Mouse (Mus musculus) c-Kit-positive CD71-positive TER-119-negative erythroid progenitor cells, embryonic 14.5 days (primary cell): Measurements from ENCODE around the gene Anks1b.

Experiments used
- DNase-seq: peaks from one replicate; pipeline ENCODE4 v3.0.0-alpha.2; 2013; ENCODE audit warnings: low read depth

Gene Anks1b

DNA sequence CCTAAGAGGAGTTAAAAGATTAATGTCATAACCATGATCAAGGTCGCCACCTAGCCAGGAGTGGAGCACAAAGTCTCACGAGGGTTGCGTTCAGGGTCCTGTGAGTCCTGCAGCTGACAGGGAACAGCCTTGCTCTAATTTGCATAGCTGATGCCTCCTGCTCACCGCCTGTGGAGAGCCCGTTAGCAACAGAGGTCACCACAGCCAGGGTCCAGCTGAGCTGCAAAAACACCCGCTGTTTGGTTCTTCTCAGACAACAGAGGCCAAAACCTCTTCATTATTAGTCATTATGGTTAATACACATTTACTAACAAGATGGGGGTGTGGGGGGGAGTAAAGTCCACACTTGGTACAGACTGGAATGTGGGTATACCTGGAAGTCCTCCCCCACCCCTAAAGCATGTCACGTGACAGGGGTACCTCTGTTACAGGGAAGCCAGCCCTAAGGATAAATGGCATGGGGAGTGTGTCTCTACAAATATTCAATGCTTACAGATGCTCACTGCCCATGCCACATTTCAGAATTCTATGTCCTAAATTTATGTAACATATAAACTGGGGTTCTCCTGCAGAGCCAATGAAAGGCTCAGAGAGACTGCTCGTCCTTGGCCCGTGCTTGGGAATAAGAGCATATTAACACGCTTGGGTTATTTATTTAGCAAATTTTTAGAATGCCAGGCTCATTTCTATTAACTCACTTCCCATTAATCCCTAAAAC lies 990.7 kb downstream of the Anks1b start:
- no peak for DNase-seq

DNA sequence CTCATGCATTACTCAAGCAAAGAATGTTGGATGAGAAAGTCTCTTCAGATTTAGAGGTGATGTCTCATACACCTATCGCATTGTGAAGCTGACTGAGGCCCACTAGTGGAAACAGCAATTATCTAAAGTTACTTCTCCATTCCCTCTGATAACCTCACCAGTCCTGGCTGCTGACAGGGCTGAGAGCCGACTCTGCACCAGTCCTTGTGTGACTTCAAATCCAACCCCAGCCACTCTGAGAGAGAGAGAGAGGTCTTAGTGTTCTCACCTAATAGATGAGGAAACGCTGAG lies 991.2 kb downstream of the Anks1b start:
- DNase-seq = no peak

DNA sequence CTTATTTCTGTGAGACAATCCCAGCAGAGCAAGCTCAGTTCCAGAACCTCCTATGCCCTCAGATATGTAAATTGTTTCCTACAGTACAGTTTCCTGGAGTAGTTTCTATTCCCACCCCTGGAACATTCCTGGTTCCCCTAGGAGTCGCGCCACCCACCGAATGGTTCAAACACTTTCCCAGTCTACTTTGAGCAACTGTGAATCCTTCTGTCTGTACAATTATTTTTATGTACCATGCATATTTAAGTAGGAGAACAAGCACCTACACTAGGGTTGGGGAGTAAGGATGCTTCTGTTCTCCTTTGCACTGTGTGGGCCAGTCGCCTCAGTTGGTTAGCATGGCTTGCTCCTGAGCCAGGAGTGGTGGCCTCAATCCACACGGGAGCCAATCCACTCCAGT lies 999.9 kb downstream of the Anks1b start:
- no peak for DNase-seq

DNA sequence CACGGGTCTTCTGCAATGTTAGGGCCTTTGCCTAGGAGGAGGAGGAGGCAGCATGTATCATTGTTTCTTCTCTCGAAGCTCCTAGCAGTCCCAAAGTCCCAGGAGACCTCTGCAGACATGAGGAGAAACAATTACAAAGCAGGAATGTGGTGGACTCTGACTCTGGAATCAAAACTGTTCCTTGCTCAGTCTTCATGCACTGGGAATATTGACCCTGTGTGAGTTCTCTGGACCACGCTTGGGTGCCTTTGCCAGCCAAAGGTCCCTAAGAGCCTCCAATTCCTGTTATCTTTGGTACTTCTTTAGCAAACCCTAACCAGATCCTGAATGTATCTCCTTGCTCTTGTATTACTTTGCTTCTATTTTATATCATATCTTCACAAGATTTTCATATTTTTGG lies 1000.9 kb downstream of the Anks1b start:
- no peak for DNase-seq

DNA sequence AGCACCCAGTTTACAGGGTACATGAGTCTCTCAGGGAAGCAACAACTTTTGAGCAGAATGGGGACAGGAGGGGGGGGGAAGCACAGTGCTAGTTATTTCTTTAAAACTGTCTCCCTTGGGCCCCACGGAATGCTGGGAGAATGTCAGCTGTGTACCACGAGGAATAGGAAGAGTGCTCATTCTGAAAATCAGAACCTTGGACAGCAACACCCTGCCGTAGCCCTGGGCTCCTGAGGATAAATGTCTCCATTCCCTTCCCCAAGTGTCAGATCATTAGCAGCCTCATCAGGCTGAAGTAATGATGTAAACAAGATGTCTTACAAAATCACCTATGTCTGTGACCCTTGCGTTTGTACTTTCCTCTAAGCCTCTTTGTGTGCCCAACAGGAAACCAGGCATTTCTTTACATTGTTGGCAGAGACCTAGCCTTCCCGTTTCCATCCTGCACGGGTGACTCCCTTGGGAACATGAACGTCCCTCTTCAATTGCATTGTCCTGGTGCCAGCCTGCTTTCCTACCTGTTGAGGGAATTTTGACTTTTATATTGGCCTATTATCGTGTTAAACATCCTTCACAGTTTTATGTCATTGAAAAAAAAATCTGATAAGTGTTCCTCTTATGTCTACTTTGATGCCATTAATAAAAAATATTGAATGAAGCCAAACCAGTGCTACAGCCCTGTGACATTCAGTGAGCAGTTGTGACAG lies 1007.7 kb downstream of the Anks1b start:
- peak; percentile 2 for DNase-seq

DNA sequence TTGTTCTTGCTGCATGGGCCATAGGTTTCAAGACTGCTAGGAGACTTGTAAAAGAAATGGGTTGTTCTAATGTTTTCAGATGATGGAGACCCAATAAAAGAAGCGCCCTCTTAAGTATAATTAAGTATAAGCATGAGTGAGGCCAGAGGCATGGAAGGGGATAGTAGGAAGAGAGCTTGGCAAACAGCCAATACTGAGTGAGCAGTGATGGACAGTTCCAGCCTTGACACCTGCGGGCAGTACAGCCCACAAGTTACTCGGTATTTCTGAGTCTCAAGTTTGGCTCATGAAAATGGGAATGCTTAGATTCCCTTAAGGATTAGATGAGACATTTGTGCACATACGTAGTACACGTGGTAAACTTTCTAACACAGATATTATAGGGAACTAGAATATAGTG lies 1016.3 kb downstream of the Anks1b start:
- no peak for DNase-seq

DNA sequence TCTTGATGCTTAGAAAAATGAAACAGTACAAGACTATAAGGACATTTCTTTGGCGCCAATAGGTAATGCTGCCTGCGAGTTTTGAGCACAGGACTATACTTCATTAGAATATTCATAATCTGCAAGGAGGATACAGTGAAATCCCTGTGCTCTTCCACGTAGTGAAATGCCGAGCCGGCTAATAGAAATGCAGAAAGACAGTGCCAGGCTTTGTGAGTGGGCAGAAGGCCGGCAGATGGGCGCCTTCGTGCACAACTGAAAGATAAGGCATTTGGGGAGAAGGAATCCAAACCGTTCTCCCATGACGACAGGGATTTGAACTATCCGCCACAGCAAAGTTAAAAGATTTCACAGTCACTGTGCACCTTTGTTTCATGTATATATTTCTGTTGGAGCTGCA lies 1019.4 kb downstream of the Anks1b start:
- DNase-seq = no peak

DNA sequence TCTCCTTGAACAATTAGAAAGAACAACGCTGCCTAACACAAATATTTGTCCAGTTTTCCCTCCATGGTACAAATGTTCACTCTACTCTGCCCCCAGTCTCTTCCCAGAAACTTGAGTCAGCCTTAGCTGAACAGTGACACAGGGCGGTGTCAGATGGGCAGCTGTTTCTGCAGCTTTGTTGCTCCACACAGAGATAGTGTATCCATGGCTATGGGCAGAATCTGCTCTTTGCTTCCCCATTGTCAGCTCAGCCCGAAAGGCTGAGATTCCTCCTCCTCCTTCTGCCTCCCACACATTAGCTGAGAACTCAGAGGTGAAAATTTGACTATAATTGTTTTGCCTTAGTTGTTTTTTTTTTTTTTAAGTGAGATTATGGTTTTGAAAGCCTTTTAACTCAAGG lies 1024.6 kb downstream of the Anks1b start:
- DNase-seq = no peak

DNA sequence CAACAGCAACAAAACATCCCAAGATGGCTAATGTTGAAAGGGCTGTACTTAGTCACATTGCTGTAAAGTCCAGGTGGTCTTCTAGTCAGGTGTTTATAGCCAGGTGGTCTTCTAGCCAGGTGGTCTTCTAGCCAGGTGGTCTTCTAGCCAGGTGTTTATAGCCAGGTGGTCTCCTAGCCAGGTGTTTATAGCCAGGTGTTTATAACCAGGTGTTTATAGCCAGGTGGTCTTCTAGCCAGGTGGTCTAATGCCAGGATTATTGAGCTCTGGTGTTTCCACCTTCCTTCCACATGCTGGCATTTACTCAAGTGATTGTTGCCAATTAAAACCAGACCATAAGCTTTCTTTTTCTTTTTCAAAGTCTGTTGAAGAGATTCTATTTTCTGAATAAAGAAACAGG lies 1030.9 kb downstream of the Anks1b start:
- no peak for DNase-seq

DNA sequence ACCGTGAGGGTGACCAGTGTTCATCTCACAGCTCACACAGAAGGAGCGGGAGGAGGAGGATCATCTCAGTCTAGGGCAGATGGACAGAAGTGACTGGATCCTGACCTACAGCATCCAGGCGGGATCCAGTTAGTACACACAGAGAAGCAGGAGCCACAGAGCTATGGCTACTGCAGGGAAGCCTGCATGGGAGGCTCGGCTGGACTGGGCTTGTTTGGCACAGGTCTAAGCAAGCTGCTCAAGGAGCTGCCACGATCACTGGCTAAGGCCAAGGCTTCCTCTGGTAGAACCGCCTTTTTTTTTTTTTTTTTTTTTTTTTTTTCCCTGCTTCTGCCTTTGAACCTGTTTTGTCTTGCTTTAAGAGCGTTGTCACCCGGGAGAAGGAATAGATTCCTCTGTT lies 1034.1 kb downstream of the Anks1b start:
- no peak for DNase-seq

DNA sequence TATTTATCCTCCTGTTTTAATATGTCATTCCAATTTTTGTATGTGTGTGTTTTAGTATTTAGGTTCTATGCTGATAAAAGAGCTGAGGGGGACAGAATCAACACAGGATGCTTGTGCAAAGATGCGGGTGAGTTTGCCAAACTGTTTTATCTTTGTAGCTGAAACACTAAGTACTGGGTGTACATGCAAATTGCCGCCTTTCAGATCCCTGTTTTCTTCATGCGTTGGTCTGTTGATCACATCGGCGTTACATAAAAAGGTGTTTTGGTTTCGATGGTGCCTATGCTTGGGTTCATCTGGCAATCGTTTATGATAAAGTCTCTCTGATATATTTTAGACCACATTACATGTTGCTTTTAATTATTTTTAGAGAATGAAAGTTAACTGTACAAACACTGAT lies 1050.2 kb downstream of the Anks1b start:
- DNase-seq = no peak

DNA sequence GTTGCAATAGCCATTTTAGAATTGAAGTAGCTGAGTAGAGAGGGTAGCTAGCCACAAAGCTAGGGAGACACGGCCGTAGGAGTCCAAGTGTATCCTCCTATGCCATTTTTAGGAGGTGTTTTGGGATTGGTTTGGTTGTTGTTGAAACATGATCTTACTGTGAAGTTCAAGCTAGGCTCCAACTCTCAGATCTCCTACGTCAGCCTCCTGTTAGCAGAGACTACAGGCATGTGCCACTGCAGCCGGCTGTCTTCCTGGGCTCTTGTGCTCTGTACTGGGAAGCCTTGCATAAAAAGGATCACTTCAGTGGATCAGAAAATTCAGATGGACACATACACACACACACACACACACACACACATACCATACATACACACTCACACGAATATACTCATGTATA lies 1059.8 kb downstream of the Anks1b start:
- no peak for DNase-seq

DNA sequence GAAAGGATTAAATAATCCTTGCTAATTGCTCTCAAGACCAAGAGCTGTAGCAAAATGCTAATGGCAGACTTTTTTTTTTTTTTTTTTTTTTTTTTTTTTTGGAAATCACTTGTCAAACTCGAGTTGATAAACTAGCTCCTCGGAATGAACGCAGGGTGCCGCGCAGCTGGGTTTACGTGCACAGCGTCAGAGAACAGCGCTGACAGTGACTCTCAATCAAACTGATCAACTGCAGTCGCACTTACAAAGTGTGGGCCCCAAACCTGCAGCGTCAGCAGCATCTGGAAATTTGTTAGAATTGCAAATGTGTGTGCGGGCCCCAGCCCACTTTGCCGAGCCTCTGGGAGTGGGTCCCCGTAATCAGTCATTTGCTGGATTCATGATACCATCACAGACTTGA lies 1061.4 kb downstream of the Anks1b start:
- no peak for DNase-seq

DNA sequence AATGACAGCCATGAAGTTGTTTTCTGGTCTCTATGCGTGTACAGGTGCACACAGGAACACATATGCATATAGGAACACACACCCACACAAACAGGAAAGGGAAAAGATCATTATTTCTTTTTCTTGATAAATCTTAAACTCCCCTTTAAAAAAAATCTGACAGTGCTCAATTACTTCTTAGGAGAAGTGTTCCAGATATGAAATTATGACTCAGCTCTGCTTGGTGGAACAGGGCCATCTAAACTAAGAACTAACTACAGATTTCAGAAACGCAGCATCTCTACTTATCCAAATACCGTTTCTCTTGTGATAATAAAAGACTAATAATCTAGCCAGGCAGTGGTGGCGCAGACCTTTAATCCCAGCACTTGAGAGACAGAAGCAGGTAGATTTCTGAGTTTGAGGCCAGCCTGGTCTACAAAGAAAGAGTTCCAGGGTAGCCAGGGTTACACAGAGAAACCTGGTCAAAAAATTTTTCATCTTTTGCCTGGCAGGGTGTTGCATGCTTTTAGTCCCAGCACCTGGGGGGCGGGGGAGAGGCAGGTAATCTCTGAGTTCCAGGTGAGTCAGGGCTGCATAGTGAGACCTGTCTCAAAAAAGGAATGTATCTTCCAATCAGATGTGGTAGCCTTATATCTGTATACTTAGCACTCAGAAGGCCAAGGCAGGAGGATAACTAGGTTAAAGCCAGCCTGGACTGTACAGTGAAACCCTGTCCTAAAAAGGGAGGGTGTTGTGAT lies 1064.6 kb downstream of the Anks1b start:
- DNase-seq = no peak

DNA sequence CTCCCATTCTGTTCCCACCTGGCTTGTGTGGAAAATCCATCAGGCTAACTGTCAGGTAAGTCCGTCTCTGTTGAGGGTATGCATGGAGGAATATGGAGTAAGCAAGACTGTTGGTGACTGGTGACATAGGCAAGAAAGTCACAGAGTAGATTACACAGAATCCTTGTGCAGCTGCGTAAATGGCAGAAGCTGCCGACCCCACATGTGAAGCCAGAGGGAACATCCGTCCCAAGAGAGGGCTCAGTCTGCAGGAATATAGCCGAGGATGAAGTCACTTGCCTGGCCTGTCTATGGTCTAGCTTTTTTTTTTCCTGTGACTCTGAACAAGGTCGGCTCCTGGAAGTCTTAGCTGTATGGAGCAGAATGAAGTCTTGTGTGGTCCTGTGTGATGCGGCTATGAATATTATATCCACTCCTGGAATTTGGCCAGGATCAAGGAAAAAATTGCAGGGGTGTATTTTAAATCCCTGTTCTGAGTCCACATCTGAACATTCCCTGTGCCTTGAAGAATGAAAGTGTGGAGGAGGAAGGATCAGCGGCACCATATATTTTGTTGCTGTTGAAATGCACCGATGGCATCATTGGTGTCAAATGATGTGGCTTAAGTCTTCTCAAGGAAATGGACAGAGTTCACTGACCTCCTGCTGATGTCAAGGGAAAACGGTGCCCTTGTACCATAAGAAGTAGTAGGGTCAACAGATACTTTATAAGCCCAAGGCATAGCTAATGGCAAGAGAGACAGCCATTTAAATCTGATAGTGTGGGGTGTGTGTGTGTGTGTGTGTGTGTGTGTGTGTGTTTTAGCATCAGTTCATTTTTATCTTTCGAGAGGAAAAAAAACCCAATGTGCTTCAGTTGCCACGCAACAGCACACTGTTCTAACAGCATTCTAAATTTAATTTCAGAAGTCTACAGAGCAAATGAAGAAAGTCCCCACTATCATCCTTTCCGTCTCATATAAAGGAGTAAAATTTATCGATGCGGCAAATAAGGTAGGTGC lies 1067.5 kb downstream of the Anks1b start:
- no peak for DNase-seq

DNA sequence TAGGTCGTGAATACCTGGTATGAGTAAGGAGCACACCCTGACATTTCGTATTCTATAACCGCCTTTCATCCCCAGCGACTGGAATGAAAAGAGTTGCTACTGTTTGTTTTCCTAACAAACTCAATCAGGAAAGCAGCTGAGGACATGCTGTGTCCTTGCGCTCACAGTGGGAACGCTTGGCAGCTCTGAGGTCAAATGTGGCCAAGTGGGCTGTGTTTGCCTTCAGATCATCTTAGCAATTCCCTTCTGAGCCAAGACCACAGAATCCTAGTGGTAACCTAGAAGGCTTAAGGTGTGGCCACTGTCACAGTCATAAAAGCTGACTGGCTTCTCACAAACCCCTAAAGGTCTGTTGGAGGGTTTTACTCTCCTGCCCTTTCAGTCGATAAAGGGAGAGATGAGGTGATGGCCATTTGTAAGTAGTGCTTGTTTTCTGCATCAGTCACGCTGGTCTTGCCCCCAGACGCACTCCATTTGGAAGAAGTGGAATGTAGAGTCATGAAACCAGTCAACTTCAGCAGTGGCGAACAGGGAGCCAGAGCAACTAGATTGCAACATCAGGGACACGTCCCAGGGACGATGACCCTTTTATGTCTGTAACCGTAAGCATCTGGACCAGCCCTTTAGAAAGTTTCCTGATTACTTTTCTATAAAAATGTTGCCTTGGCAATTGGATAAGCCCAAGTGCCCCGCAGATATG lies 1068.8 kb downstream of the Anks1b start:
- no peak for DNase-seq

DNA sequence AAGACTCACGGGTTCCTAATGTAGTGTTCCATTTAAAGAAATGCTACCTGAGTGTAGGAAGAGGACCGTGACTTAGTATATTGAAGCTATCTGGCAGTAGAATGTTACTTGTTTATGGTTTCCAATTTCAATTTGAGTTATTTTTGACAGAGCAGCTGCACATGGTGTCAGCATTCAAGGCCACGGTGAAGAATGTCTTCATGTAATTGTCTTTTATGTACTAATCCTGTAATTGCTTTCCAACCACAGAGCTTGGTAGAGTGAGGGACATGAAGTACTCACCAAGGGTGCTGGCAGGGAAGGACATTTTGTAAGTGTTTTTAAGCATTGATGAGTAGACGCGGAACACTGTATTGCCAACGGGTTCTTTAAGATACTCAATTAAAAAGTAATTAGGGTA lies 1073.7 kb downstream of the Anks1b start:
- no peak for DNase-seq

DNA sequence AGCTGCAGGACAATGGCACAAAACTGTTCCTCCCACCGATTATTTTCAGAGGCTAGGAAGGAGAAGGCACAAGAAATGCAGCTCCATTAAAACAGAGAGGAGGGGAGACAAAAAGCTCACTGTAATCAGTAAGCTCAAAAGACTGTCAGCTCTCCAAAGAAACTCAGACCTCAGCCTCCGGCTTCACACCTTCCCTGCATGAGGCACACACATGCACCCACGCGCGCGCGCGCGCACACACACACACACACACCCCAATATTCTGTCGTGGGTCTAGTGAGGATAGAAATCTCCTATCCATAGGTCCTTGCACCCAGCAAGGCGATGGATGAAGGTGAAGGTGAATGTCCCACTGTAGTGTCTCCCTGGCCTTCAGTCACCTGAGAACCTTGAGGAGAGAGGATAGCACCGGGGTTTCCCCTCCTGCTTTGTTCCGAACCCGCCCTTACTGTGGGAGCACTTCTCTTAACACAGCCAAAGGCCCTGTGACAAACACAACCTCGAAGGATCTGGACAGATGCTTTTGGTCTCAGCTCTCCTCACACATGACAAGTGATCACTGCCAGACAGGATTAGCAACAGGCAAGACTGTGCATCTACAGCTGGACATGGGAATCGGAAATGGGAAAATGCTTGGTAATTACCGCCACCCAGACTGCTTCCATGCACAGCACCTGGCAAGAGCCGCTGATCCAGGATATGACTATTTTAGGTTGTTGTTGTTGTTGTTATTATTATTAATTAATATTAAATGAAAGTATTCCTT lies 1074.5 kb downstream of the Anks1b start:
- DNase-seq = no peak

DNA sequence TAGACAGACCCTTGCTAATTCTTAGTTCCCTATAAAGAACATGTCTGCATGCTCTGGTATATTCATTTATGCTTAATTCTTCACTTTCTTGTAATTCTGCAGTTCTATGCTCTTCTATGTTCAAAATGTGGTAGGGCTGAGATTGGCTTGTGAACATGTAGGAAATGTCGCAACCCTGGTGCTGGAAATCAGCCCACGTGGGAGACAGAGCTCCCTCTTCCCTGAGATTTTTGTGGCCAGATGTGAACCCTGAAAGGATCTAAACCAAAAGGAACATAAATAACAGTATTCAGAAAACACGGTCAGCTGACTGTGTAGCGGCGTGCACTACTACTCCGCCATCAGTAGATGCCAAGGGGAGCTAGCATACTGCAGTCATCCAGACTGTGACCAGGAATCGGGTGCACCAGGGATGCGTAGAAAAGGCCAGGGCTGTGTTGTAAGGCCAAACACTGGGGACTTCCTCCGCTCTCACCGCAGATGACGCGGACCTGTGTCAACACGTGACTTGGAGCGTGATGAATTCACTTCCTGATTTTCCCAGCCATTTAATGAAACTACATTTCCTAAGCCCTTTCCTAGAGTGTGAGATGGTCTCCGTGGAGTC lies 1079.9 kb downstream of the Anks1b start:
- no peak for DNase-seq

DNA sequence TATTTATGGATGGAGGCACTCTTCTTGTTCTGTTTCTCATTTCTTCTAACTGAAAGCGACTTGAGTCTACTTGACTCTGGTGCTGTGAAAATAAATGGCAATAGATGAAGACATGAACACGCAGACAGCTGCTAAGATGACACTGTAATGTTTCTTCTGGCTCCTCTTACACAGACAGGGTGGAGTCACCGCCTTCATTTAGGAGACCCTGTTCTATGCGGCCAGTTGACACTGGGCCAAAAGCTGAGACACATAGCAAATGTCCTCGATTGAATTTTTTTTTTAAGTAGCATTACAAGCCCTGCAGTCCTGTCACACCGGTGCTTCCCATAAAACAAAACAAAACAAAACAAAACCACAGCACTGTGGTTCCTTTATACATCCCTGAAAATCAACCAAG lies 1080.5 kb downstream of the Anks1b start:
- DNase-seq = no peak
